Mouse (Mus musculus) brain, embryonic 14.5 days (tissue): ENCODE measurements around the gene Btbd9. TPM values are rescaled to one million over a fixed set of nuclear protein-coding genes. Genes with fewer than 3 reads are reported as not detected.
A peak's percentile ranks its signal among the peaks of the same experiment; 100 is the strongest.

Source experiments
- DNase-seq: peaks from one replicate; pipeline ENCODE4 v3.0.0-alpha.2; 2011; ENCODE audit warnings: low read depth
- CTCF ChIP-seq: fragments of 200-500 bp; IDR thresholded peaks from 2 replicates; pipeline ENCODE4 v1.5.1; 2012; ENCODE audit warnings: inconsistent platforms, mild to moderate bottlenecking, moderate library complexity, borderline replicate concordance; ENCODE audit not compliant: insufficient read depth, insufficient read length; ENCODE audit errors: extremely low read depth
- POLR2A ChIP-seq: fragments of 200-500 bp; IDR thresholded peaks from 2 replicates; pipeline ENCODE4 v1.6.1; 2012; ENCODE audit warnings: mild to moderate bottlenecking, inconsistent platforms, borderline replicate concordance; ENCODE audit not compliant: poor library complexity, insufficient read depth, insufficient read length, severe bottlenecking; ENCODE audit errors: extremely low read depth
- polyA plus RNA-seq: library from polyadenylated mRNA; depleted of rRNA; stranded (reverse); fragments of >200 nt; gene quantifications from 2 replicates; pipeline ENCODE4 v1.2.3, GENCODE M21; 2012

The Btbd9 gene
- polyA plus RNA-seq, 1 experiment, result 72.5 TPM

GRCm38 (mm10) chr17:30553027-30553937 lies 23.0 kb downstream of the Btbd9 start:
- DNase-seq, result no peak
- TF ChIP-seq CTCF (no peak), POLR2A (no peak)

- no peak for TF ChIP-seq CTCF
- no peak for DNase-seq
Measured at GRCm38 (mm10) chr17:30550774-30551107, 25.5 kb downstream of the Btbd9 start.

DNA sequence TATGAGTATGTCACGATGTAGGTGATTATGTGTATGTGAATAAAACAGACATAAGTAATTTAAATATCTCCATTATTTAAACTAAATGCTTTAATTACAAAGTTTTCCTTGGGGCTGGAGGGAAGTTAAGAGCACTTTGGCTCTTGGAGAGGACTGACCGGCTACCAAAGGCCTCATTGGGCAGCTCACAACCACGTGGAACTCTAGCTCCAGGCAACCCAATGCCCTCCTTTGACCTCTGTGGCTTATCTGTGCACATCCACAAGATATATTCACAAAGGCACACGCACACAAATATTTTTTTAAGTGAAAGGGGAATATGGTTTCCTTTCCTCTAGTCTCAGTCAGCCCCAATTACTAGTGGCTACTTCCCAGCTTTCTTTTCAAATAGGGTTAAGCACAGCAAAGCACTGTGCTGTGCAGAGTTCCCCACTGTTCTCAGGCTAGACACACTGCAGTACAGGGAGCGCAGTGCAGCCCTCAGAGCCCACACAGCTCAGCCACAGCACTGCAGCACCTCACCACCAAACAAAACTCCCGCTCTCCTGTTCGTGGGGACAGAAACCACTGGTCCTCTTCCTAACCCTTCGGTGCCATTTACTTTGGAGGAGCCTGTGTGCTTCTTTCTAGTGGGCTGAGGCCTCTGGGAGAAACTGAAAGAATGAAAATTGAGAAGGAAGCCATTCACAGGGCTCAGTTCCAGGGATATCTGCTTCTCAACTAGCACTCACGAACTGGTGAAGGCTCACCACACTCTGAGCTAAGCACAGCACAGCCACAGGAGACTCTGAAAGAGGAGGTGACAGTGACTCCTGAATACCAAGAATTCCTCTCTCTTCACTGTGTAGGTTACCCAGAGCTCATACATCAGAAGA lies 26.2 kb downstream of the Btbd9 start:
- no peak for TF ChIP-seq CTCF
- no peak for DNase-seq

GRCm38 (mm10) chr17:30539098-30539497 lies 37.2 kb downstream of the Btbd9 start:
- TF ChIP-seq CTCF (no peak), POLR2A (no peak)
- DNase-seq, result peak; percentile 57

DNA sequence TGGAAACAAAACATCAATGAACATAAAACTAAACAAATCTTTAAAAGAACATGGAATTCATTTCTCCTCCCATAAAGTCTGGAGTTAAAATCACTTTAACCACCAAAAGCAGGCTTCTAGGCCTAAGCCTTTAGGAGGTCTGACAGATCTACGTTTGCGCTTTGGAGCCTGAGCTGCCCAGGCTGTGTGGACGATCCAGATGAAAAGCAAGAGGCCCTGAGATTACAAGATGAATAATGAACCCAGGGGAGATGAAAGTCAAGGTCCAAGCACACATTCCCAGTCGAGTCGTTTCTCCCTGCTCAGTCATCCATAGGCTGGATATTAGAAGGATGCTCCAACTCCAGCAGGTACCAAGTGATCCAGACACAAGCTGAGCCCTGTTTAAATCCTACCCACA lies 39.6 kb downstream of the Btbd9 start:
- TF ChIP-seq CTCF (no peak), POLR2A (no peak)
- DNase-seq, result no peak

GRCm38 (mm10) chr17:30533098-30533497 lies 43.2 kb downstream of the Btbd9 start:
- no peak for DNase-seq
- TF ChIP-seq CTCF (no peak), POLR2A (no peak)

GRCm38 (mm10) chr17:30530542-30530940 lies 45.7 kb downstream of the Btbd9 start:
- no peak for TF ChIP-seq POLR2A
- no peak for TF ChIP-seq CTCF
- peak; percentile 52 for DNase-seq

GRCm38 (mm10) chr17:30529632-30530541 lies 46.4 kb downstream of the Btbd9 start:
- no peak for DNase-seq
- TF ChIP-seq CTCF, result no peak
- no peak for TF ChIP-seq POLR2A

DNA sequence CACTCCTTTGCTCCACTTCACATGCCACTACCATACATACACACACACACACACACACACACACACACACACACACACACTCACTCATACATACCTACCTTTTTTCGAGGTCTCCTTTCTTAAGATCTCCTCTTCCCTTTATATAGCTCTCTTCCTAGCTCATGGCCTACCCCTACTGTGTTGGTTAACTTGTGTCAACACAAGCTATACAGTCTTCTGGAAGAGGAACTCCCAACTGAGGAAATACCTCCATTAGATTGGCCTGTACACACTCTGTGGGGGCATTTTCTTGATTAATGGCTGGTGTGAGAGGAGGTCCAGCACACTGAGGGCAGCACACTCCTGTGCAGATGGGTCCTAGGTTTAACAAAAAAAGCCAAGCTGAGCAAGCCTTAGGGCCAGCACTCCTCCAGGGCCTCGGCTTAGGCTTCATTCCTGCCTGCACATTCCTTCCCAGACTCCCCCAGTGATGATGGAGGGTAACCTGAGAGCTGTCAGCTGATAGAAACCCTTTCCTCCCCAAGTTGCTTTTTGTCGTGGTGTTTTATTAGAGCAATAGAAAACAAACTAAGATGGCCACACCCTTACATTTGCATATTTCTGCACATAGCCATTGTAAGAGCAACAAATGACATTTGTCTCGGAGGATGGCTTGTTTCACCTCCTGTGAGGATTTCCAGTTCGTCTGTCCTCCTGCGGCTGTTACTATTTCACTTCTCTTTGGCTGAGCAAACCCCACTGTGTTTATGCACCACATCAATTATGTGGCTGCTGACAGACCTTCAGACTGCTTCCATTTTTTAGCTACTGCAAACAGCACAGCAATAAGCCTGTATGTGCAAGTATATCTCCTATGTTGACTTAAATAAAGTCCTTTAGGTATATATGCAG lies 50.6 kb downstream of the Btbd9 start:
- DNase-seq, result no peak
- TF ChIP-seq CTCF (no peak), POLR2A (no peak)

DNA sequence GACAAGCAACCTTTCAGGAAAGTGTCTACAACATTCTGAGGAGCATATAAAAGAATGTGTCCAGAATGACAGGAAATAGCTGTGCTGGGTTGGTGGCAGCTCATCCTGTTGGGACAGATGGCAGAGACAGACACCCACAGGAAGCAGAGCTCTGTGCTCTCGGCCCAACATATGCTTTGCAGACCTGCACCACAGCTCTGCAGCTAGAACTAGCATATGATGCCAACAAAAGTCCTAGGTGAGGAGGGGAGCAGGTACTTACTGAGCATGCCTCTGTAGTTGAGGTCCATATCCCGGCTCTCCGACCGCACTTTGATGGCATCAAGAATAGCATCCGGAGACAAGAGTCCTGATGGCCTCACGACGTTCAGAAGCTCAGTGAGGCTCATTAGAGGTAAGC lies 51.8 kb downstream of the Btbd9 start:
- no peak for DNase-seq
- TF ChIP-seq CTCF (no peak), POLR2A (no peak)

DNA sequence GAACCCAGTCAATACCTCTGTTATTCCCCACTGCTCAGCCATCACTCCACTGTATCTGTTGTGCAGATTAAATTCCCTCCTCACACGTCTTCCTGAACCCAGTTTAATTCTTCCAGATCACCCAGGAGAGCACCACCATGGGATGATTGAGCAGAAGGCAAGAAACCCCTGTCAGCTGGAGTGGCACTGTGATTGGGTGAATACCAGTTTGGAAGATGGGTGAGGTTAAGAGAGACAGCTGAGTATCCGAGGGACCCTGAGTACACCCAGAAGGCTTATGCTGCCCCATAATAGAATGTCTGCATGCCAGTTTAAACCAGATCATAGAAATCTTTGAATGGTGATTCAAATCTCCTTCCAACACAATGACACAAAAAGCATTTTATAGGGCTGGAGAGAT lies 52.5 kb downstream of the Btbd9 start:
- no peak for TF ChIP-seq POLR2A
- no peak for TF ChIP-seq CTCF

More for the DNA sequence above, 52.5 kb downstream of the Btbd9 start:
- DNase-seq, result no peak
